Mouse (Mus musculus): ENCODE measurements around the gene Slc4a4.
"Not testable (repeated sequence)": the region's sequence is repeated elsewhere in the genome, so short reads cannot be mapped to it uniquely, and the experiment has no call there.

Slc4a4 gene

GRCm38 (mm10) chr5:88961351-88961761, 74.7 kb downstream of the Slc4a4 start:
- no peak for DNase-seq (ENCODE audit: low spot score)

- DNase-seq (ENCODE audit: low spot score): no peak
Observed at GRCm38 (mm10) chr5:88964685-88965290, 78.2 kb downstream of the Slc4a4 start.

- no peak for DNase-seq (ENCODE audit: low spot score)
Observed at GRCm38 (mm10) chr5:88966507-88966906, 79.9 kb downstream of the Slc4a4 start.

GRCm38 (mm10) chr5:88968923-88969639, 82.5 kb downstream of the Slc4a4 start:
- no peak for DNase-seq (ENCODE audit: low spot score)

- DNase-seq (ENCODE audit: low spot score): no peak
Observed at GRCm38 (mm10) chr5:88971554-88971953, 84.9 kb downstream of the Slc4a4 start.

- no peak for DNase-seq (ENCODE audit: low spot score)
Observed at GRCm38 (mm10) chr5:88972277-88972676, 85.7 kb downstream of the Slc4a4 start.

GRCm38 (mm10) chr5:88973130-88973529, 86.5 kb downstream of the Slc4a4 start:
- DNase-seq (ENCODE audit: low spot score): no peak

GRCm38 (mm10) chr5:88975694-88976093, 89.1 kb downstream of the Slc4a4 start:
- DNase-seq (ENCODE audit: low spot score): no peak

GRCm38 (mm10) chr5:88976428-88976827, 89.8 kb downstream of the Slc4a4 start:
- no peak for DNase-seq (ENCODE audit: low spot score)

GRCm38 (mm10) chr5:88980740-88981139, 94.1 kb downstream of the Slc4a4 start:
- no peak for DNase-seq (ENCODE audit: low spot score)

GRCm38 (mm10) chr5:88981243-88982014, 94.8 kb downstream of the Slc4a4 start:
- no peak for DNase-seq (ENCODE audit: low spot score)

- no peak for DNase-seq (ENCODE audit: low spot score)
Observed at GRCm38 (mm10) chr5:88982040-88982736, 95.6 kb downstream of the Slc4a4 start.

- DNase-seq (ENCODE audit: low spot score): no peak
Observed at GRCm38 (mm10) chr5:88983170-88983569, 96.6 kb downstream of the Slc4a4 start.

- no peak for DNase-seq (ENCODE audit: low spot score)
Observed at GRCm38 (mm10) chr5:88983652-88984051, 97.0 kb downstream of the Slc4a4 start.

GRCm38 (mm10) chr5:88989018-88989417, 102.4 kb downstream of the Slc4a4 start:
- DNase-seq (ENCODE audit: low spot score): no peak

GRCm38 (mm10) chr5:88990196-88990747, 103.7 kb downstream of the Slc4a4 start:
- DNase-seq (ENCODE audit: low spot score): no peak

- DNase-seq (ENCODE audit: low spot score): not testable (repeated sequence)
Observed at GRCm38 (mm10) chr5:88991309-88991708, 104.7 kb downstream of the Slc4a4 start.

- no peak for DNase-seq (ENCODE audit: low spot score)
Observed at GRCm38 (mm10) chr5:88994533-88994932, 107.9 kb downstream of the Slc4a4 start.

GRCm38 (mm10) chr5:88996246-88996645, 109.6 kb downstream of the Slc4a4 start:
- no peak for DNase-seq (ENCODE audit: low spot score)

GRCm38 (mm10) chr5:88997277-88997676, 110.7 kb downstream of the Slc4a4 start:
- no peak for DNase-seq (ENCODE audit: low spot score)

GRCm38 (mm10) chr5:88999793-89000192, 113.2 kb downstream of the Slc4a4 start:
- DNase-seq (ENCODE audit: low spot score): no peak

- no peak for DNase-seq (ENCODE audit: low spot score)
Observed at GRCm38 (mm10) chr5:89000598-89000997, 114.0 kb downstream of the Slc4a4 start.

Measured in ovary, postnatal 14 days (tissue).